In genomic region chr1:133032981-133033315, GRCm38 (mm10) we compare ENCODE assay signal across 7 mouse cellular contexts. TPM values are rescaled to one million over a fixed set of nuclear protein-coding genes. Genes with fewer than 3 reads are reported as not detected.
DNase-seq lines count a peak whose midpoint lies in the region; ATAC-seq and TF ChIP-seq lines count a peak whose summit lies in the region.

No protein-coding gene starts in this region.

- no peak for TF ChIP-seq CTCF in C2C12 (IDR thresholded peaks at IDR 0.05; ENCODE audit: control insufficient read depth, insufficient read depth, insufficient read length)

- no peaks in the 10 kb centered on the region for H3K79me2 ChIP-seq in C2C12 (ENCODE audit: control insufficient read depth, insufficient read depth)

- H3K27me3 ChIP-seq in C2C12 (ENCODE audit: control insufficient read depth, insufficient read depth, insufficient read length): no peaks in the 10 kb centered on the region
- H3K27me3 ChIP-seq in forebrain, embryonic 15.5 days: no peaks in the 10 kb centered on the region
- H3K27me3 ChIP-seq in liver, embryonic 15.5 days: no peaks in the 10 kb centered on the region

- peak overlapping the region; percentile 49 for H3K4me2 ChIP-seq in forebrain, embryonic 15.5 days (replicated peaks)
- peak overlapping the region; percentile 68 for H3K4me2 ChIP-seq in liver, embryonic 15.5 days

- no peak for ATAC-seq in forebrain, embryonic 15.5 days (replicated peaks)
- ATAC-seq in liver, embryonic 15.5 days (ENCODE audit: insufficient read depth): 0 out of 2 replicates have a peak, but pooled peaks have one; percentile 4

- 6% methylated on average over 5 of the region's 5 CpGs for WGBS in forebrain, embryonic 15.5 days
- 18% methylated on average over 5 of the region's 5 CpGs for WGBS in liver, embryonic 15.5 days (ENCODE audit: insufficient replicate concordance)

- H3K4me1 ChIP-seq in forebrain, embryonic 15.5 days: peaks cover 10% of the 10 kb centered on the region
- peaks cover 24% of the 10 kb centered on the region for H3K4me1 ChIP-seq in liver, embryonic 15.5 days (replicated peaks)

- no peak overlapping the region for H3ac ChIP-seq in C2C12 (ENCODE audit: control insufficient read depth, insufficient read length, low read depth)

- peak overlapping the region; percentile 38 for H3K4me3 ChIP-seq in C2C12 (ENCODE audit: insufficient read depth, poor library complexity, severe bottlenecking)
- peak overlapping the region; percentile 51 for H3K4me3 ChIP-seq in forebrain, embryonic 15.5 days
- peak overlapping the region; percentile 63 for H3K4me3 ChIP-seq in liver, embryonic 15.5 days (replicated peaks)

- peak overlapping the region; percentile 36 for H3K9ac ChIP-seq in forebrain, embryonic 15.5 days (replicated peaks)
- H3K9ac ChIP-seq in liver, embryonic 15.5 days: peak overlapping the region; percentile 56; the same call in 1 of the 2 replicates

- H3K79me3 ChIP-seq in C2C12 (ENCODE audit: low read depth): no peaks in the 10 kb centered on the region

- H3K9me3 ChIP-seq in forebrain, embryonic 15.5 days: no peaks in the 10 kb centered on the region
- no peaks in the 10 kb centered on the region for H3K9me3 ChIP-seq in liver, embryonic 15.5 days (replicated peaks)

- H3K27ac ChIP-seq in forebrain, embryonic 15.5 days (replicated peaks): peak overlapping the region; percentile 60
- H3K27ac ChIP-seq in liver, embryonic 15.5 days (replicated peaks): peak overlapping the region; percentile 65

- DNase-seq in 3134 (ENCODE audit: extremely low read depth, insufficient read length, low spot score): peak; percentile 54
- DNase-seq in right cerebral cortex, postnatal 25 days: no peak
- DNase-seq in cerebellum, adult 9-11 months: no peak
- DNase-seq in retina, postnatal 1 day: no peak

- no peaks in the 10 kb centered on the region for H3K36me3 ChIP-seq in C2C12 (ENCODE audit: control insufficient read depth, insufficient read depth)
- no peaks in the 10 kb centered on the region for H3K36me3 ChIP-seq in forebrain, embryonic 15.5 days
- no peaks in the 10 kb centered on the region for H3K36me3 ChIP-seq in liver, embryonic 15.5 days (replicated peaks)

TF ChIP-seq in C2C12, 6 proteins besides CTCF, POLR2A, EP300 and RAD21:
- TF ChIP-seq USF1 (IDR thresholded peaks at IDR 0.05; ENCODE audit: low read depth) (no peak), MYOD1 (IDR thresholded peaks at IDR 0.05; ENCODE audit: control insufficient read depth, insufficient read length, low read depth) (no peak), MYOG (IDR thresholded peaks at IDR 0.05; ENCODE audit: control insufficient read depth, extremely low read depth, insufficient read length) (no peak), CEBPB (IDR thresholded peaks at IDR 0.05; ENCODE audit: low read depth) (no peak), FOSL1 (IDR thresholded peaks at IDR 0.05; ENCODE audit: insufficient read depth, low read length, poor library complexity, severe bottlenecking) (no peak), MAX (IDR thresholded peaks at IDR 0.05) (no peak)

RNA-seq across cellular contexts. Expression of gene Mdm4, which starts 2.6 kb away (rescaled TPM):
- 7.4 TPM for polyA plus RNA-seq in C2C12 (2012; fragmentation: generic; extraction: Trizol)
- polyA plus RNA-seq in forebrain, embryonic 15.5 days (2015; fragmentation: Nextera tagmentation; extraction: Ambion mirVana): 46.8 and 48.3 TPM in 2 replicates
- polyA plus RNA-seq in liver, embryonic 15.5 days (2015; fragmentation: Nextera tagmentation; extraction: Ambion mirVana): 14.1 and 15.7 TPM in 2 replicates

RNA-seq across cellular contexts. Expression of gene Pik3c2b, which starts 12.5 kb away (rescaled TPM):
- polyA plus RNA-seq in C2C12 (2012; fragmentation: generic; extraction: Trizol): 0.39 TPM
- polyA plus RNA-seq in forebrain, embryonic 15.5 days (2015; fragmentation: Nextera tagmentation; extraction: Ambion mirVana): 15.7 and 18.7 TPM in 2 replicates
- polyA plus RNA-seq in liver, embryonic 15.5 days (2015; fragmentation: Nextera tagmentation; extraction: Ambion mirVana): 0.77 TPM in 2 replicates
